Mouse (Mus musculus) c-Kit-positive CD71-negative TER-119-negative erythroid progenitor cells, embryonic 14.5 days (primary cell): ENCODE results near the gene Larp1b.
"Not testable (repeated sequence)": the region's sequence is repeated elsewhere in the genome, so short reads cannot be mapped to it uniquely, and the experiment has no call there.

Source experiments
- DNase-seq: peaks from one replicate; pipeline ENCODE4 v3.0.0-alpha.2; 2013; ENCODE audit warnings: low read depth

Gene Larp1b

DNA sequence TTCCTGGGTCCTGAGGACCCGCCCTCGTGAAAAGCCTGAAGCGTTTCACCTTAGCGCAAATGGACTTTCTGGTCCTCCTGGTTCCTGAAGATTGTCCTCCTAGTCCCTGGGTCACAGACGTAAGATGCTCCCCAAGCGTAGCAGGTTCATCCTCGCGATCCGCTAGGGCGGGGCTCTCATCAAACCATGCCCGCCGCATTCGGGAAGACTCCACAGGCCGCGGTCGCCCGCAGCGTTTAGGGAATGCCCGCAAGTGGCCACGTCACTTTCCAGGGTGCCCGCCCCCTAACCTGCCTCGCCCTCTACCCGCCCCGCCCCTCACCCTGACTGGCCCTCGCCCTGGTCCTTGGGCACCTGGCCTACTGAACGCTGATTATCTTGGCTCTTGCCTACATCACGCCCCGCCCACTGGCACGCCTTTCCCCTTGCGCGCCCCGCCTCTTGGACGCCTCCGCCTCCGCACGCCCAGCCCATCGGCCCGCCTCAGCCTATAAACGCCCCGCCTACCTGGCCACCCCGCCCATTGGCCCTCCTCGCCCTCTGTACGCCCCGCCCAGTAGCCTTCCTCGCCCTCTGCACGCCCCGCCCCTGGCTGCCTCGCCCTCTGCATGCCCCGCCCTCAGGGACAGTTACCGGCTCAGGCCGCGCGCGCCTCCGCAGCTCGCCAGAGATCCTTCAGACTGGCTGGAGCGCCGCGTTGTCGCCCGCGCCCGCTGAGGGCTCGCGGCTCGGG, at the start of gene Larp1b:
Larp1b (plus strand) TSS at position 659 of the 733 bp plus-strand sequence.
- DNase-seq = peak; percentile 93

- DNase-seq = not testable (repeated sequence)
These were observed 47.2 kb upstream of the Larp1b start, which contains the start of gene 1700034I23Rik for GRCm38 (mm10) chr3:40902443-40902842. TSS of gene 1700034I23Rik (minus strand) at chr3:40902543.

GRCm38 (mm10) chr3:40938189-40938588, 11.4 kb upstream of the Larp1b start:
- no peak for DNase-seq

GRCm38 (mm10) chr3:40938592-40938991, 11.0 kb upstream of the Larp1b start:
- no peak for DNase-seq

DNA sequence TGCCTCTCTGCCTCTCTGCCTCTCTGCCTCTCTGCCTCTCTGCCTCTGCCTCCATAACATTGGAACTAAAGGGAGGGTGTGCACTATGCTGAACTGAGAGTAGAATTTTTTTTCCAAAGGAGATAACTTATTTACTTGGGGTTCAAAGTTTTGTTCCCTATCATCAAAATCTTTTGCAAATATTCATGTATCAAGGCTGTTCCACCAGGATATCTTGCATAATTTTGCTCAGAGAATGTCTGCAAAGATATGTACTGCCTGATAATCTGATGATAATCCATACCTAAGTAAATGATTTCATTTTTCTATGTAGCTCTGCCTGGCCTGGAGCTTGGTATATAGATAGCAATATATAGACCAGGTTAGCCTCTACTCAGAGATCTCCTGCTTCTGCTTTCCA, 10.6 kb upstream of the Larp1b start:
- DNase-seq = no peak

DNA sequence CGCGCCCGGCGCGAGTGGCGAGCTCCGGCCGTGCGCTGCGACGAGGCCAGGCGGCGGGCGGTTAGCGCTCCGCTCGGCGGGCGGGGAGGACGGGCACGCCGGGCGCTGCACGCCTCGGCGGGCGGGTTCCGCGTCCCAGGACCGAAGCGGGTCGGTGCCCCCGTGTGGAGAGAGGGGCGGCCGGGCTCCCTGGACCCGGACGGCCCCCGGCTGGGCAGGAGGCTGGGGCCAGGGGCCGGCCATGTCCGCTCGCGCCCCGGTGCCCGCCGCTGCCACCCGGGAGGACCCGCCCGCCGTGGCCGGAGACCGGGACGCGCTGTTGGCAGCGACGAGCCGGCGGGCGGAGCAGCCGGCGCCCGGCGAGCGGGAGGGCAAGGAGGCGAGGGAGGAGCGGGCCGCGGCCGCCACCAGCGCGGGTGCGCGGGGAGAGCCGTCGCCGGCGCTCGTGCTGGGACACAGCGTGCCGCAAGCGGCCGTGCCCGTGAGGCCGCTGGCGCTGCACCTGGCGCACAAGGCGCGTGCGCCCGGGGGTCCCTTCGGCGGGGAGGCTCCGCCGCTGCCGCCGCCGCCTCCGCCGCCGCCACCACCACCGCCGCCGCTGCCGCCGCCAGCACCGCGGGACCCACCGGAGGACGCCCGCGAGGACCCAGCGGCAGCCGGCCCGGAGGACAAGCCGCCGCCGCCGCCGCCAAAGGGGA, 424 bp downstream of the Larp1b start:
- no peak for DNase-seq

- DNase-seq = peak; percentile 32
These were observed 1.1 kb downstream of the Larp1b start for GRCm38 (mm10) chr3:40950601-40951201.

DNA sequence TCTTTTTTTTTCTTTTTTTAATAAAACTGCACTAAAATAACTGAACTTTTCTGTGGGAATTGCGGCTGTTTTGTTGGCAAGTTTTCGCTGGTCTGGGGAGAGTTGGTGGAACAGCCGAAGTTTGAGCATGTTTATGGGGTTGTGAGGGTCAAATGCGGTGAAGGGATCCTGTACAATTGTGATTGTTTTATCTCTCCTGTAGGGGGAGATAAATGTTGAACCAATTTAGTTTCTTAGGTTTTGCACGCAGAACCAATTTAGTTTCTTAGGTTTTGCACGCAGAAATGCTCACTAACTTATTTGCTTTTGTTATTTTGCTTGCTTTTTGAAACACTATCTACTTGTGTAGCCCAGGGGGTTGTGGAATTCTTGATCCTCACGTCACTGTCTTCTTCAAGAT, 1.7 kb downstream of the Larp1b start:
- no peak for DNase-seq

DNA sequence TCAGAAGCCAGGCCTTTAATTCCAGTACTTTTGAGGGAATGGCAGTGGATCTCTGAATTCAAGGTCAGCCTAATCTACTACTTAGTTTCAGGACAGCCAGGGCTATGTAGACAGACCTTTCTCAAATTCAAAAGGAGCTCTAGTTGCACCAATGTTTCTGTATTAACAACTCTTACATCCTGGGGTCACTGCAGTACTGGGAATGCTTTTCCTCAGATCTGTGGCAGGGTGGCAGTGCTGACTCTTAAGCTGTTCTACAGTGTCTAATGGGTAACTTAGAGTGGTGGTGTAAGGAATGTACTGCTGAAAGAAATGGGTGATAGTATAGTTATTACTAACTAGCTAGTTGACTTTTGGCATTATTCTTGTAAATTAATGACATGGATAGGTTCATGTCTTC, 3.0 kb downstream of the Larp1b start:
- DNase-seq = no peak

GRCm38 (mm10) chr3:40954792-40955191, 5.2 kb downstream of the Larp1b start:
- DNase-seq = no peak

DNA sequence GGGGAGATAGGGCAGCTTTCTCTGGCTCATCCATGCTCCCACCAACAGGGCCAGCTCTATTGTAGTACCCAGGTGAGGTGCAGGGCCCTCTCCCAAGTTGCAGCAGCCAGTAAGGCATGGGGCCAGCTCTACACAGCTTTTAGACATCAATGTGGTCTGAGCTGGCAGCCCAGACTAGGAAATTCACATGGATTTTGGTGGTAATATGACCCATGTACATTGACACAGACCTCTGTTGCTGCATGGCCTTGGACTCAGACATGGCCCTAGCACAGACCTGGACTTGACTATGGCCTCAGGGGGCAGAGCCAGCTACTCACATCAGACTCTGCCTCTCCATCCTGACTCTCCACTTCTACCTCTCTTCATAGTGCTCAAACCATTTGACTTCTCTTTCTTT, 9.2 kb downstream of the Larp1b start:
- no peak for DNase-seq

DNA sequence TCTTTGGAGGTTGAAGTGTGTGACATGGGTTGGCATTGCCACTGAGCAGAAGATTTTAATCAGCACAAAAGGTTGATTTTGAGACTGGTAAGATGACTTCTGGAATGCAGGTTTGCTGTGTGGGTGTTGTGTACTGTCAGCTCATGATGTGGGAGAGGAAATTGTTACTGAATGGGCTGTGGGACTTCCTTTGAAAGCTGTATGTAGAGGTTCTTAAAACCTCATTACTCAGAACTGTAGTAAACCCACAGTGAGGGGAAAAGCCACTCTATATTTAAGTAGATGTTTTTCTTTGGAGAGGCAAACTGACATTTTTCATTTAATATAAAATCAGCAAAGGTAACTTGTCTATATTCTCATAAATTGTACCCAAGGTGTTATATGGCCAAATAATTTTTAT, 31.1 kb downstream of the Larp1b start:
- no peak for DNase-seq

GRCm38 (mm10) chr3:40987539-40987938, 37.9 kb downstream of the Larp1b start:
- no peak for DNase-seq

- no peak for DNase-seq
These were observed 39.1 kb downstream of the Larp1b start for GRCm38 (mm10) chr3:40988722-40989121.

- DNase-seq = no peak
These were observed 41.9 kb downstream of the Larp1b start for GRCm38 (mm10) chr3:40991541-40991940.

- no peak for DNase-seq
These were observed 45.5 kb downstream of the Larp1b start for GRCm38 (mm10) chr3:40995161-40995560.

DNA sequence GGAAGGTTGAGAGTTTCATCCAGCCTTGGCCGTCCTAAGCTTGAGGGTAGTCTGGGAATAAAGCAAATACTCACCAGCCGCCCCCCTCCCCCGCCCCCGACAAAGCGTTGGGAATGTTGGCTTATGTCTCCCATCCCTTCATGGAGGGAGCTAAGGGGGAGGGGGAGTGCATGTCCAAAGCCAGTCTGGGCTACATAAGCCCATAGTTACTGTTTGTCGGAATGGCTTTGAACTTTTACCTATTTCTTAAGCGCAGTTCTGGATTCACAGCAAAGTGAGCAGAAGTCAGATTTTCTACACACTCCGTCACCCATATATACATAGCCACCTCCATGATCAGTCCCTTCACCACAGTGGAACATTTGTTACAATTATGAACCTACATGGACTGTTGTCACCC, 59.7 kb downstream of the Larp1b start:
- DNase-seq = no peak

- no peak for DNase-seq
These were observed 60.4 kb downstream of the Larp1b start for GRCm38 (mm10) chr3:41009990-41010389.

DNA sequence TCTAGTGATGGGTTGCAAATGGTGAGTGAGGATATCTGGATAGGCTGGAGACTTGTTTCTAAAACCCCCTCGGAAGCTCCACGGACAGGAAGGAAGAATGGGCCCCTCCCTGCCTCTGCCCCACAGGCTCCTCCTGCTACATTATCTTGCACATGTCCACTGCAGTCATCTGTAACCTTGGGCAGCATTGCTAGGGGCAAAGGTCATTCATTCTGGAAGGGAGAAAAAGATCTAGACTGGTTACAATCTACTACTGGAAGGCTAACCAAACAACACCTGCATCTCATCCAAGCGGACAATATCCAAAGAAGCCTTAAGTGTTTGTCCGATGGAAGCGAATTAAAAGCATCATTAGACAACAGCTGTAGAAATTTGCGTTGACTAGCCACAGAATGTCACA, 61.1 kb downstream of the Larp1b start:
- no peak for DNase-seq

DNA sequence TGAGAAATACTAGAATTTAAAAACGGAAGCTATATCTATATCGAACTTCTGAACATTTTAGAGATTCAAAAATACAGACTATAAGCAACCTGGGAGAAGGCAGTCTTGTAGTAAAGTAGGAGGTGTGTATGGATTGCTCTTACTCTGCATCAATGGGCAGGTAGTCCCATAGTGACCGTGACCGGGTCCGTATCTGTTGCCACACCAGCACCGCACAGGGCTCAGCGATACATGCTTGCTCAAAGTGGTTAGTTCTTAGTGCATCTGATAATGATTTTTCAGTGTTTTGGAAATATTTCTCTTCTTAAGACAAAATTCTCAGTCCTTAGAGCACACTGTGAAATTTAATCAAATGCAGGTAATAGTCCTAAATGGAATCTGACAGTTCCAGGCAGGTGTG, 62.8 kb downstream of the Larp1b start:
- DNase-seq = no peak

DNA sequence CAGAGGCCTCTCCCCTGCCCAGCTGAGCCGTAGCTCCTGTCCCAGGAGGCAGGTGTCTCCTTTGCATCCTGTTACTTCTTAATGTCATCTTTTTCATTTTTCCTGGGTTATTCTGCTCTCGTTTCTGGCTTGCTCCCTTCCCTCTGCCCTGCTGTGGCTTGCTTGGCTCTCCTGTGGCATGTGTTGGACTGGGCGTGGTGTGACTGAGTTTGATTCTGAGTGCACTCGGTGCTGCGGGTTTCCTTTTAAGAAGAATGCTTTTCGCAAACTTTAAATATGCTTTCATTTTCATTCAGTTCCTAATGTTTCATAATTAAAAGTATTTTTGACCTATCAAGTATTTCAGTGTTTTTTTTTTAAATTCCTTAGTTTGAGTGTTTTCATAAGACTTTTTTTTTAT, 65.3 kb downstream of the Larp1b start:
- DNase-seq = no peak

- no peak for DNase-seq
These were observed 68.5 kb downstream of the Larp1b start for GRCm38 (mm10) chr3:41018022-41018608.

DNA sequence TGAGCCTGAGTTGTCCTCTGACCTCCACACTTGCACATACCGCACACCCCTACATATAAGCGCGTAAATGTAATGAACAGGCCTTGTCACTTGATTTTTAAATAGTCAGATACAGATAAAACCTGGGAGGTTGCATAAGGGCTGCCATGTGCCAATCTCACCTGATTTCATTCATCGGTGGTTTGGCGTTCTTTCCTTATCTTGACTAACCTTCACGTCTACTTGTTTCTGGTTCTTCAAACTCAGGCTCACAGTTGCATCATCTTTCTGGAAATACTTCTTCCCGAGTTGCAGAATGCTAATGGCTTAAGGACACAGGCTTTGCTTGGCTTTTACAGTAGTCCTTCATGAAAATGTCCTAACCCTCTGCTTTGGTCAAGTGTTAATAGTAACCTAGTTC, 71.1 kb downstream of the Larp1b start:
- DNase-seq = no peak
